Mouse (Mus musculus) heart, adult 2 months (tissue): ENCODE results near the gene BC107364.
"Not testable (repeated sequence)": the region's sequence is repeated elsewhere in the genome, so short reads cannot be mapped to it uniquely, and the experiment has no call there.

Experiments
- CTCF ChIP-seq: fragments of 200-600 bp; IDR thresholded peaks from 2 replicates; pipeline ENCODE4 v1.8.1; 2022; ENCODE audit warnings: antibody characterized with exemption, mild to moderate bottlenecking, moderate library complexity
- EP300 ChIP-seq: fragments of 200-500 bp; IDR thresholded peaks from 2 replicates; pipeline ENCODE4 v1.6.1; 2011; ENCODE audit warnings: low read depth, low read length, control low read depth; ENCODE audit not compliant: insufficient read depth
- POLR2A ChIP-seq: fragments of 200-500 bp; IDR thresholded peaks from 2 replicates; pipeline ENCODE4 v1.6.1; 2011; ENCODE audit warnings: mild to moderate bottlenecking, low read depth, low read length, control low read depth; ENCODE audit not compliant: insufficient read depth

DNA sequence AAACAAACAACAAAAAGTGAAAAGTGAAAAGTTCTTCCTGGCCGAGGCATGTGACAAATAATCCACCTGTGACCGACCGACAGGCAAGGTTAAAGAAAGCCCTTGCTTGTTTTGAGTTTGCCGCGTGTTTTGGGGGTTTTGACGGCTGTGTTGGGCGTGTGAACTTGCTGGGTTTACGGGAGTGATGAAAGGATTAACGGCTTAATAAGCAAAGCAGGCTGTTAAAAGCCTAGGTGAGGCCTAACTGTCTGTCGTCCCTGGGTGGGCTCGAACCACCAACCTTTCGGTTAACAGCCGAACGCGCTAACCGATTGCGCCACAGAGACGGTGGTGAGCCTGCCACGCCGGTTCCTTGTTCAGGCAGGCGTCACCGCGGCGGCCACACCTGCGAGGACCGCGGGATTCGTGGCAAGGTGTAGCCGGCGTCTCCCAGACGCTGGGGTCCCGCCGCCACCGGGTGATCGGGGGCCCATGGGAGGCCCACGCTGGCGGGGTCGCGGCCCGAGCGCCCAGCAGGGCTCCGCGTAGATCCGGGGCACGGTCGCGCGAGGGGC lies 6.9 kb upstream of the BC107364 start:
- not testable (repeated sequence) for TF ChIP-seq CTCF, POLR2A, EP300
